Mouse (Mus musculus) megakaryocyte, embryonic 14.5 days (primary cell): Measurements from ENCODE around the gene Cd4.

Source experiments
- FLI1 ChIP-seq: IDR thresholded peaks from 2 replicates; pipeline ENCODE4 v1.6.1; 2012; ENCODE audit warnings: low read length, inconsistent platforms, mixed read lengths
- GATA1 ChIP-seq: IDR thresholded peaks from 3 replicates; pipeline ENCODE4 v1.6.1; 2012; ENCODE audit warnings: mixed read lengths, low read length, inconsistent platforms, borderline replicate concordance

DNA sequence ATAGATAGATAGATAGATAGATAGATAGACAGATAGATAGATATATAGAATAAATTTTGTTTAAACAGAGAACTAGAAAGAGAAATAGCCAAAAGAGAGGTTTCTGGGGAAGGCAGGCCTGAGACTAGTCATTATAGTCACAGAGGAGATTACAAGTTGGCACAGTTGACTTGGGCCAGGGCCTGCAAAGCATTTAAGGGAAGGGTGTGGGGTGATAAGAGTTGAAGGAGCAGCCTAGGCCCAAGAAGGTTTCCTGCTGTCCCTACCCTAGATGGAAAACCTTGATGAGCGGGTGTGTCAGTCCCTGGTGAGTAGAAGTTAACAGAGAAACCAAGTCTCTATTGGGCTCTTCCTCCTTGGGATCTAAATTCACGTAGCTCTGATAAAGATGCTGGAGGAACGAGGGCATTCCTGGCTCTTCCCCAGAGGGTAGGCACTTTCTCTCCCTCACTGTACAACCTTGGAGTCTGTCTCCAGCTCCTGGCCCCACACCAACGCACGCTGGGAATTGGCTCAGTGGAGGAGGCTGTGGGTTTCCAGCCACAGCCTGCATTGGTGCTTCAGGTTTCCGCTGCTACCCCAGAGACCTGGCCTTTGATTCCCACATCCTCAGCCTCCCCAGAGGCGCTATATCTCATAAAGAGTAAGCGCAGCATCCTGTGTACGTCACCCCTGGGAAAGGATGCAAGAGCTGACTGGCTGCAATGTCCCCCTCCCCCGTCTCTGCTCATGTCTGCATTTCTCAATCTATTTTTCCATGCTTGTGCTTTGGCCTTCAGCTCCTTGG lies 3.1 kb downstream of the Cd4 start:
- no peak for TF ChIP-seq GATA1
- TF ChIP-seq FLI1: no peak
